Mouse (Mus musculus) heart, postnatal 14 days (tissue): ENCODE results near the gene Mipol1. TPM values are rescaled to one million over a fixed set of nuclear protein-coding genes. Genes with fewer than 3 reads are reported as not detected.

Experiments
- DNase-seq, 2 experiments: peaks; one replicate each; pipeline ENCODE4 v3.0.0; 2021 to 2022
- intact Hi-C: fragments of 180-260 bp; cut with DNase I; formaldehyde crosslinking; loops from one replicate; pipeline ENCODE4 v1.15.1; 2025
- total RNA-seq, 2 experiments: library from RNA; stranded (reverse); gene quantifications; 2 replicates each; pipeline ENCODE4 v1.2.3; 2021

Mipol1 gene
- total RNA-seq, 2 experiments from 2014 or later = 5.0 to 6.1 TPM

DNA sequence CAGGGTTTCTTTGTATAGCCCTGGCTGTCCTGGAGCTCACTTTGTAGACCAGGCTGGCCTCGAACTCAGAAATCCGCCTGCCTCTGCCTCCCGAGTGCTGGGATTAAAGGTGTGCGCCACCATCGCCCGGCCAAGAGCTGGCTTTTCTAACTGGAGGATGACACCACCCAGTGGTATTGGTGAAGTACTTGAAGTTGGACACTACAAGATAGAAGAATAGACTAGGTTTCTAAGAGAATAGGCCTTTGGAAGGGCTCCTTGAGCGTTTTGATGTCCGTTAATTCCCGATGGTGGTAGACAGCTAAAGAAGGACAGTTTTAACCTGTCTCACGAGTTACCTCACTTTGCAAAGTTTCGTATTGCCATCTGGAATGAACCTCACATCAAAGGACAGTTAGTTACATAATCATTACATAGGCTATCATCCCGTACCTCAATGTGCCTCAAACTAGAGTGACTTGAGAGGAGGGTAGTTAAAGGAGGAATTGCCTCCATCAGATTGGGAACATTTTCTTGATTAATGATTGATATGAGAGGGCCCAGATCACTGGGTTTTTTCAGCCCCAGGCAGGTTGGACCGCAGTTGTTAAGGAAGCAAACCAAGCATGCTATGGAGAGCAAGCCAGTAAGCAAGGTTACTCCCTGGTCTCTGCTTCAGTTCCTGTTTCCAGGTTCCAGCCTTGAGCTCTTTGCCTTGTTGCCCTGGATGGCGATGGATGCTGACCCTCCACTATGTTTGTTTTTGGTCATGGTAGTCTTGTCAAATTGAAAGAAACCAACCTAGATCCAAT is 1.1 kb downstream of the Mipol1 start:
- intact Hi-C loops = no loop called here
- DNase-seq = no peak

DNA sequence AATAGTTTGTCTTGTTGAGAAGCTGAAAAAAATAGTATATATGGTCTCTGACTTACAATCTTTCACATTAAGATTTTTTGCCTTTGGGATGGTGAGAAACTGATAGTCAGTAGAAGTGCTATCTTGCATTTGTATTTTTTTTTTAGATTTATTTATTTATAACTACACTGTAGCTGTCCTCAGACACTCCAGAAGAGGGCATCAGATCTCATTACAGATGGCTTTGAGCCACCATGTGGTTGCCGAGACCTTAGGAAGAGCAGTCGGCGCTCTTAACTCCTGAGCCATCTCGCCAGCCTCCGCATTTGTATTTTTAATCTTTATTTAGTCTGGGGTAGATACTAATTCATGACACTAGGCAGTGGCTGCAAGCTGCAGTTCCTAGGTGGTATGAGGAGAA is 3.2 kb downstream of the Mipol1 start:
- no peak for DNase-seq
- intact Hi-C loops = no loop called here

DNA sequence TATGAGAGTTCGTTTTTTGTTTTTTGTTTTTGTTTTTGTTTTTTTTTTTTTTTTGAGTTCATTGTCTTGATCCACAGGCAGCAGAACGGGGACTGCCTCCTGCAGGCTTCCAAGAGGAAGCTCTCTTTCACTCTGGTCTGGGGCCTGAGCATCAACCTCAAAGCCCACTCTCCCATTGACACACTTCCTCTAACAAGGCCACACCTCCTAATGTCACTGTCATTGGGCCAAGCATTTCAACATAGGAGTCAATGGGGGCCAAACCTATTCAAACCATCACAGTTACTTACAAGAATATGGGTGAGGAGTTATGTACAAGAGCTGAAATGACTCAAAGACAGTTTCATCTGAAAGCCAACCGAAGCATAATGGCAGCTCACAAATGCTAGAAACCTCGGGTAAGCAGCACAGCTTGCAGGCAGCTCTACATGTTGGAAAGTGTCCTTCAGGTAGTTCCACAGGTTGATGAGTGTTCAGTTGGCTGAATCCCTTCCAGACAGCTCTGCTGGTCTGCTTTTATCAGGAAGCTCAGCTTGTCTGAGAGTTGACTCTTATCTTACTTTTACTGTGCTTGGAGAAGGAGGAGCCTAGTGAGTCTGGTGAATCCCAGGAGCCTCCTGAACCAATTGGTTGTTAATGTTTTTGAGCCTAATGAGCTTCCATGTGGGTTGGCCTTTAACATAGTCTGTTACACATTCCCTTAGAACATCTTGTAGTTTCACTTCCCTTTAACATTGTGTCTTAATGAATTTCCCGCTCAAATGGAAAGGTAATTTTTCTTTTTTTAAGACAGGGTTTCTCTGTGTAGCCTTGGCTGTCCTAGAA is 13.7 kb downstream of the Mipol1 start:
- intact Hi-C loops = no loop called here
- DNase-seq = no peak

DNA sequence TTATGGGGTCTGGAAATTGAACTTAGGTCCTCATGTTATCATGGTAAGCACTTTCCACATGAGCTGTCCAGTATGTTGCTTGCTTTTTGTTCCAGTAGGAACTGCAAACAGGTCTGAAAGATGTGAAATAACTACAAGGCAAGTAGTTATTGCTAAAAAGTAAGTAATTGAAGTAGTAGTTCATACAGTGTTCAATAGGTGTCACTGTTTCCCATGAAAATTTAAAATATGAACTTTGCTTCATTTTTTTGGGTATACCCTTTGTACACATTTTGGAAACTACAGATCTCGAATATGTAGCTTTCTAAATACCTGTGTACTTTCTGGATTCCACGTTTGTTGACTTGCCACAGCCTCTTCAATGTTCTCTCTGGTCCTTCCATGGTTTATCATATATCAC is 28.3 kb downstream of the Mipol1 start:
- intact Hi-C loops = no loop called here
- no peak for DNase-seq

DNA sequence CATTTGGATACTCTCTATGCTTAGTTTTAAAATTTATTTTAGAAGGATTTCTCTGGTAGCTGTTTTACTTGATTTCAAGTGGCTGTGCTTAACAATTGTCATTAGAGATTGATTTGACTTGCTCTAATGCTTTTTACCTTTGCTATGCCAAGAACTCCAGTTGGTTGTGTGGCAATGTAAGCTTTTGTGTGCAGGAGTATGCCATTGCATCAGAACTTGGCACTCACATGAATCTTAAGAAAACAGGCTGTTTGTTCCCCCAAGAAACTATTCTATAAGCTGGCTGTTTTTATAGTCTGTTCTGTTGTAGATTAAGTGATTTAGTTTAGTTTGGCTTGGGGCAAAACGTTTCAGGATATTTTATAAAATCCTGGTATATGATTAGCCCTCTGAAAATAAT is 45.2 kb downstream of the Mipol1 start:
- DNase-seq = no peak
- intact Hi-C loops = no loop called here

DNA sequence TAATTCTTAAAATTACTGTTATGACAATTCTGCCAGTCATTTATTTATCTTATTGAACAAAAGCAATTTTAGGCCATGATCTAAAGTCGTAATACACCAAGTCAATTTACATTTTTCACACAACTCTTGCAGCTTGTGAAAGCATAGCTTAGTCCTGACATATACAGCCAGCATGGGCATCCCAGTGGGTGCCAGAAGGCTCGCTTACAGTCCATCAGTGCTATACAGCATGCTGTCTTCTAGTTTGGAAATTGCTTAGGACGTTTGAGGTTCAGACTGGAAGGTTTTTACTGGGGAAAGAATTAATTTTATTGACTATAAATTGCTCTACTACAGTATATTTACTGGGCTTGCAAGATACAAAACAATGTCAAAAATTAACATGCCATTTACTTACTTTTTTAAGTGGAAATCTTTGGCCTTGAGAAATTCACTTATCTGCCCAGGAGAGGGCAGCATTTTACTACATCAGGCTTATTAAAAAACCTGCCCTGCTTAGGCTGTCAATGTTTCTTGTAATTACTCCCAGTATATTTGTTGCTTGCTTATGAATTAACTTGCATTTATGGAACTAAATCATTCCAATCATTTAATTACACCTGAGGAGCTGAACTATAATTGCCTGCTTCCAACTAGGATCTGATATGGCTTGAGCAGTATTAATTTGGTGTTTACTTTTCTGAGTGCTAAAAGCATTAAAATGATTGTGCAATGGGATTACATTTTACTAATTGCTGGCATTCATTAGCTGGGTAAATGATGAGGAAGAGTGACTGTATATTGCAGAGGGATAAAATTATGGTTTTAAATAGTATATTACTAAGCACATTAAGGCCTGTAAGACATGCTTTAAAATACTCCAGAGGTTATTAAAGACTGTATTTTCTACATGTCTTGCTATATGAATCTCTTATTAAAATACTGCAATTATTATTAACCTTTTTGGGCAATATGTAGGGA is 51.2 kb downstream of the Mipol1 start:
- intact Hi-C loops = loop anchor here (5.0 kb wide), 2 partner anchors 266 to 506 kb away; partner anchors contain the start of gene Foxa1
- DNase-seq = peak in 1 of 2 experiments; percentile 39

DNA sequence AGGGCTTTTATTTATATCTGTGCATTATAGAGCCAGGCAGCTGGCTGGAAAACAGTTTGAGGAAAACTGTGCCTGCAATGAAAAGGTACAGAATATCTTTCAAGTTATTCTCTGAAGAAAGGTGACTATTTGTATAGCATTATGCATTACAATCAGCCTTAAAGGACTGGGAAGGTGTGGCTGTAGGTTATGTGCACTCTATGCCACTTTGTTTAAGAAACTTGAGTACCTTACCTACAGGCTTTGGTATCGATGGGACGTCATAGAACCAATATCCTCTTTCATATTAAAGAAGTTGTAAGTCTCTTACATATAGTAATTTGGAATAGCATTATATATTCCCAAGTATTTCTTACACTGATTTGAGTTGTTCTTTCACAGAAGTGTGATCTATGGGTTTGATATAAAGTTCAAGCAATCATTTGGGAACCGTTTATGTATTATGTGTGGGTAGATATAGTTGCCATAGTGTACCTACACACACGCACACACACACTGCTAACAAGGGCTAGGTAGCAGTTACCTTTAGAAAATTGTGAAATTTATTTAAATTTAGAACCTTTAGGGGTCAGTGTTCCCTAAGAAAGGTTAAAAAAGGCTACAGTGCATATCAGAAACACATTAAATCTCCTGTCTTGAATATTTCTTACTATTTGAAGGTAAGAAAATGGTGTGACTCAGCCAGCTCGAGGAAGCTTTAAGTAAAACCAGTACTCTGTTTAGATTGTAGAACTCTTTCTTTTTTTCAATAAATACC is 55.3 kb downstream of the Mipol1 start:
- intact Hi-C loops = no loop called here
- DNase-seq = no peak

DNA sequence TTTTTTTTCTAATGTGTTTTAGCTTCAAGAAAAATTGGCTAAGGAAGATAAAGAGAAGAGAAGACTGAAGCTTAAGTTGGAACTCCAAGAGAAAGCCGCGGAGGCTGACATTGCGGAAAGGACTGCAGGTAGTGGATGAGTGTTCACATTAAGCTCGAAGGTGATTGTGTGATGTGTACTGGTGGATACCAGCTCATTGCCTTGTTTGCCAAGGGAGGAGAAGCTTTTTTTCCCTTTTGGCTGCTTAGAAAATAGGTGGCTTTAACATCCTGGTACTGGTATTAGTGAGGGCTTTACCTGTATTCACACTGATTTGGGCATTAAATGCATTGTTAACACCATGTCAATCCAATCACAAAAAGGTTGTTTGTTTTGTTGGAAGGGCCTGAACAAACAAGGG is 77.1 kb downstream of the Mipol1 start:
- intact Hi-C loops = no loop called here
- no peak for DNase-seq

DNA sequence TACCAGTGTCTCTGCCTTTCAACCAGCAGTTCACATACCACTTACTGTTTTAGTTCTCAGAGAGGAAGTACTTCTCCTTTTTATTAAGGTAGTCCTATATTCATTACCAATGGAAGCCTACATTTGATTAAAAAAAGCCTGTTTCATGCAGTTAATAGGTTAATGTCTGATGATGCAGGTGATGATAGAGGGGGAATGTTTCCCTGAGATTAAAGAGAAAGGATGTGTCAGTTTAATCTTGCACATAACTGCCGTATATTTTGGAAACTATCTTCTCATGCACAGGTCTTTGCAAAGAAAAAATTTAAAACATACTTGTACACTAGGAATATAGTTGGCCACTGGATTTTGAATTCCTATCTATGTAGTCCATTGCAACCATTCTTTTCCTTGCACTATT is 77.5 kb downstream of the Mipol1 start:
- DNase-seq = no peak
- intact Hi-C loops = no loop called here

DNA sequence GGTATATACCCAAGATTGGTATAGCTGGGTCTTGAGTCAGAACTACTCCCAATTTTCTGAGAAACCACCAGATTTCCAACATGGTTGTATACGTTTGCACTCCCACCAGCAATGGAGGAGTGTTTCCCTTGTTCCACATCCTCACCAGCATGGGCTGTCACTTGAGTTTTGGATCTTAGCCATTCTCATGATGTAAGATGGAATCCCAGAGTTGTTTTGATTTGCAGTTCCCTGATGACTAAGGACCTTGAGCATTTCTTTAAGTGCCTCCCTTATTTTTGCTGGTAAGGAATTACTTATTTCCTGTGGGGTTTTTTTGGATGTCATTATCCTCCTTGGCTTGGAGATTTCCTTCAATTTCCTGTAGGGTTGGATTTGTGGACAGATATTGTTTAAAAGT is 108.8 kb downstream of the Mipol1 start:
- intact Hi-C loops = no loop called here
- DNase-seq = no peak

DNA sequence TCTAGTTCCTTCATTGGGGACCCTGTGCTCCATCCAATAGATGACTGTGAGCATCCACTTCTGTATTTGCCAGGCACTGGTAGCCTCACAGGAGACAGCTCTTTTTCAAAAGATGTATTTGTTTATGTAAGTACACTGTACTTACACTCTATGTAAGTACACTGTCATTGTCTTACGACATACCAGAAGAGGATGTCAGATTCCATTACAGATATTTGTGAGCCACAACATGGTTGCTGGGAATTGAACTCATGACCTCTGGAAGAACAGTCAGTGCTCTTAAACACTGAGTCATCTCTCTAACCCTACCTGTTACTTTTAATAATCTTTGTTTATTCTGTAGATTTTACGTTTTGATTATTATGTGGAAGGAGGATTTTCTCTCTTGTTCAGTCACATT is 109.9 kb downstream of the Mipol1 start:
- intact Hi-C loops = no loop called here

DNA sequence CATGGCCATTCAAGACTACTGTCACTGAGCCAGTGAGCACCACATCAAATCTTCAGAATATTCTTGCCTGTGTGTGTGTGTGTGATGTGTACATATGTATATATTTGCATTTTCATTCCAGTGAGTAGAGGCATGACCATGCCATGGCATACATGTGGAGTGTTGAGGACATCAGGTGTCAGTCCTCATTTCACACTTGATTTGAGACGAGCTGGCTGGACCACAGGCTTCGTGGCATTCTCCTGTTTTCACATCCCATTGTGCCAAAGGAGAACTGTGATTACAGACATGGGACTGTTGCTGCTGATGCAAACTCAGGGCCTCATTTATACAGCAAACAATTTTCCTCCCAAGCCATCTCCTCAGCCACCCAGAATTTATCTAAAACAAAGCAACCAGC is 132.5 kb downstream of the Mipol1 start:
- DNase-seq = no peak
- intact Hi-C loops = no loop called here

More for the DNA sequence above, 109.9 kb downstream of the Mipol1 start:
- DNase-seq = no peak

DNA sequence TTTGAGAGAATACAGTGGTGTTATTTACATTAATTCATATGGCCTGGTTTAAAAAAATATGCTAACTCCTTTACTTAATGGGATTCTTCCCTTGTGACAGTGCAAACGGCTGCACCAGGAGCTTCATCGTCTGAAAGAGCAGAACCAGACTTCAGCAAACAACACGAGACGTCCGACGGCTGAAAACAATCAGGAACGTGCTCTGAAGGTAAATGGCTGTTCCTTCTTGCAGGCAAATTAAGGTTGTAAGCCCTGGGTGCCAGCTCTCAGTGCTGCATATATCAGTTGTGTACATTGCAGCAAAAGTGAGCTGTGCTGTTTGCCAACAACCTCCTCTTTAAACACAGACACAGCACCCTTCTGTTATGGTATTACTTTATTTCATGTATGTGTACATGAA is 133.8 kb downstream of the Mipol1 start:
- intact Hi-C loops = no loop called here
- DNase-seq = no peak

DNA sequence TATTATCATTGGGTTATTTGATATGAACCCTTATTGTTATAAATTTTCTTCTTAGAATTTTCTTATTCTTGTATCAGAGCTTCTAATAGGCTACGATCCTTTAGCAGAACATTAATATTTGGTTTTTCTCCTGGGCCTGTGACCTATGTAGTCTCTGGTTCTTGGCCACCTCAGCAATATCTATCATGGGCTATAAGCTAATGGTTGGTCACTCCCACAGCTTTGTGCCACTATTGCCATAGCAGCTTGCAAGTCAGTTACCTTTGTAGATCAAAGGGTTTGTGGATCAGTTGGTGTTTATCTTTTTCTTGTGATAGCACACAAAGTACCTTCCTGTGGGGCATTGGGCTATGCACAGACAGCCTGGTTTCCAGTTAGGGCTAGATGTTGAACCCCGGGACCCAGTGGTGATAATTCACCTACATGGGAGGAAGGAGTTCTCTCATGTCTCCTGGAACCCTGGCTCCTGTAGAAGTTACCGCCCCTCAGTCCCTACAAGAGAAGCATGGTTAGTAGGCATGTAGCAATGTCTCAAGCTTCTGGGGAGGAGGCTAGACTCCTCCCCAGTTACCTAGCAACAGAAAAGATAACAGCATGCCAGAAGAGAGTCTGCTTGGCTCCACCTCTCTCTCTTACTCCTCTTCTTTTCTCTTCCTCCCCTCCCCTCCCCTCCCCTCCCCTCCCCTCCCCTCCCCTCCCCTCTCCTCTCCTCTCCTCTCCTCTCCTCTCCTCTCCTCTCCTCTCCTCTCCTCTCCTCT is 141.7 kb downstream of the Mipol1 start:
- intact Hi-C loops = no loop called here
- no peak for DNase-seq

DNA sequence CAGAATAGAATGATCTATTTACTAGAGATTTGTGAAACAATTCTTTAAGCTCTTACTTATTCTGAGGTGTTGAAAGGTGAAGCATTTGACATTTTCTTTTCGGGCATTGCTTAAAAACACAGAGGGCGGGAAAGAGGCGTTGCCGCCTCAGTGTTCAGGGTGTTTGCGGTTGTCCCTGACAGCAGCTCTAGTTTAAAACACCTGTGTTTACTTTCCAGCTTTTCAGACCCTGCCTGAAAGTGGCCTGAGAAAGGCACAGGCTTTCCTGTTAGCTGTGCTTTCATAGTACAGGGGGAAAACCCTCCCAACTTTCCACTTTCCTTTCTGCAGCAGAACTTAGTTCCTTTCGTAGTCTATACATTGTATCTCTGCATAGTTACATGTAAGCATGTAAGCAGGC is 152.6 kb downstream of the Mipol1 start:
- intact Hi-C loops = no loop called here

DNA sequence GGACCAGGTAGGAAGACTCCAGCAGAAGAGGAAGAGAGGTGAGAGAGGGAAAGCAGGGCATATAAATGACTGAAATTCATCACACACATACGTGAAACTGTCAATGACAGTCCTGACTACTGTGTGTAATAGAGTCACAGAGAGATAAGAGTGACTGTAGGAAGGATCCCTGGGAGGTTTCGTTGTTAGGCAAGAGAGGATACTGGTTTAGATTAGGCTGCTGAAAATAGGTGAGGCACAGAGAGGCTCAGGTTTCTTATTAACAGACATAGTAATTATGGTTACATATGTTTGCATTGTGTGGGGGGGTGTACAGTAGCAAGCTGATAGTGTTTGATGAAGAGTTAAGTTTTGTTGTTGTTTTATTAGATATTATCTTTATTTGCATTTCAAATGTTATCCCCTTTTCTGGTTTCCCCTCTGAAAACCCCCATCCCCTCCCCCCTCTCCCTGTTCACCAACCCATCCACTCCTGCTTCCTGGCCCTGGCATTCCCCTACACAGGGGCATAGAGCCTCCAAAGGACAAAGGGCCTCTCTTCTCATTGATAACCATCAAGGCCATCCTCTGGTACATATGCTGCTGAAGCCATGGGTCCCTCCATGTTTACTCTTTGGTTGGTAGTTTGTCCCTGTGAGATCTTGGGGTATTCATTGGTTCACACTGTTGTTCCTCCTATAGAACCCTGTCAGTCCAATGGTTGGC is 157.5 kb downstream of the Mipol1 start:
- no peak for DNase-seq
- intact Hi-C loops = no loop called here

More for the DNA sequence above, 152.6 kb downstream of the Mipol1 start:
- no peak for DNase-seq

DNA sequence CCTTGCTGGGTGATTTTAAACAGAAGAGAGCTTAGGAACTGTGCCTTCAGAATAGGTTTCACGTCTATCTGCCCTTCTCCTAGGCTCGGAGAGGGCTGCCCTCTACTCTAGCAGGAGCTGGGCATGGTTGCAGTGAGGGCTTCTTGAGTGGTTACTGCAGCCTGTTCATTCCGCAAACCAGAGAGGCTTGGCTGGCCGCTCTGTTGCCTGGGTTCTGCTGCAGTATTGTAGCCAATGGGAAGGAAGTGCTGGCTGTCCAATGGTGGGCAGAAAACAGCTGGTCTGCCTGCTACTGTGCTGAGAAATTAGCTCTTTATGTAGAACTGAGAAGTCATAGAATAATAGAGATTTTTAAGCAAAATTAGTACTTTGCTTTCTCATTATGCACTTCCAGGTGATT is 169.3 kb downstream of the Mipol1 start:
- DNase-seq = no peak
- intact Hi-C loops = no loop called here

DNA sequence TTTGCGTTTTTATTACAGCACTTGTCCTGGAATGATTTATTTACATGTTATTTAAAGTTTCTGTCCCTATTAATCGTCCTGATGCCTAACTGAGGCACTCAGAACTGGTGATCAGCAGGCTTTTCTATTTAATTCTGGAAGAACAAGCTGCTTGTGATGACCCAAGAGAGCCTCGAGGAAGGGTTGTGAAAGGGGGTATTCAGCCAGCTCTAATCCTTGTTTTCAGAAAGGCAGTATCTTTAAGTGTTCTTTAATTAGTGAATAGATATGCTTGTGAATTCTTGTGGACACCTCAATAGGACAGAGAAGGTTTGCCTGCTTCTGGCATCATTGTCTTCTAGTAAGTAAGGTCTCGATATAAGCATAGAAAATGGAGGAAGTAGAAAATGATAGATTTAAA is 170.0 kb downstream of the Mipol1 start:
- intact Hi-C loops = no loop called here
- no peak for DNase-seq

DNA sequence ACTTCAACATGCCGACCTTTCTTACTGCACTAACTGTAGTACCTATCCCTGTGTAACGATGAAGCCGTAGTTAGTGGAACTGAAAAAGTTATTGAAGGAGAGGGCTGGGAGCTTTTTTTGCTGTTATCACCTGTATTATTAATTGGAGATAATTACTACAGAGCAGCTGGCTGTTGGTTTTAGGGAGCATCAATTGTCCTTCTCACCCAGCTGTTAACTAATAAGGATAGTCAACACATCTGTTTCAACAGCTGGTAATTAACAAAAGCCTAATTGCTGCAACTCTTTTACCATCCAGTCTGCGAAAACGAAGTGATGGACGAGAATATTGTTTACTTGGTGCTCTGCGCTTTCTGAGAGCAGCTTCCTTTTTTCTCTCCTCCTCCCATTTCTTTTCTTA is 170.9 kb downstream of the Mipol1 start:
- intact Hi-C loops = no loop called here
- no peak for DNase-seq
